18 mouse cellular contexts compared by ENCODE assay signal in genomic region chr11:120342656-120343160, GRCm38 (mm10). TPM values are rescaled to one million over a fixed set of nuclear protein-coding genes. Genes with fewer than 3 reads are reported as not detected.
A peak's percentile ranks its signal among the peaks of the same experiment; 100 is the strongest.
DNase-seq lines count a peak whose midpoint lies in the region; ATAC-seq and TF ChIP-seq lines count a peak whose summit lies in the region.
"Had no signal": no experiment of that assay in that cellular context is flagged by ENCODE, and none has a peak within 500 bp of the region (broad histone marks: within the 10 kb centered on the region; RNA-seq: fewer than 3 reads in every experiment).

No protein-coding gene starts in this region.

- H3K9ac ChIP-seq in heart, postnatal 0 days (replicated peaks; ENCODE audit: low read depth, low read length): no peak overlapping the region
- H3K9ac ChIP-seq in liver, embryonic 12.5 days: no peak overlapping the region
- H3K9ac ChIP-seq in limb, embryonic 14.5 days (ENCODE audit: low read depth, low read length, severe bottlenecking): no peak overlapping the region
- H3K9ac ChIP-seq: heart, embryonic 12.5 days; hindbrain, embryonic 12.5 days; liver, embryonic 15.5 days had no signal

- no peaks in the 10 kb centered on the region; the same call in 1 of the 2 replicates for H3K4me1 ChIP-seq in heart, postnatal 0 days (ENCODE audit: control insufficient read depth, insufficient read depth)
- peaks cover 34% of the 10 kb centered on the region for H3K4me1 ChIP-seq in liver, embryonic 12.5 days
- H3K4me1 ChIP-seq in limb, embryonic 14.5 days (ENCODE audit: control insufficient read depth, insufficient read depth, low read length): peaks cover 3% of the 10 kb centered on the region; the same call in 1 of the 2 replicates

- peak; percentile 3 for DNase-seq in heart, postnatal 0 days (ENCODE audit: low spot score)
- DNase-seq in heart, postnatal 14 days: no peak
- DNase-seq in liver (peak; percentile 1), ZHBTc4 (ENCODE audit: low read depth, low spot score) (peak; percentile 60)
- DNase-seq in limb, embryonic 14.5 days (ENCODE audit: low spot score): peak; percentile 2
- no peak for DNase-seq in frontal cortex, adult 2 months (ENCODE audit: extremely low spot score in 1 of 2, low spot score in 1 of 2)
- DNase-seq: adrenal gland, postnatal 36 days; cerebellum, adult 8-10 months; right cerebral cortex, adult 18-20 months; thymus, adult 2 months had no signal

- no peaks in the 10 kb centered on the region for H3K27me3 ChIP-seq in heart, postnatal 0 days (ENCODE audit: control insufficient read depth, insufficient read depth, low read length)
- no peaks in the 10 kb centered on the region for H3K27me3 ChIP-seq in liver, embryonic 12.5 days (replicated peaks)
- no peaks in the 10 kb centered on the region for H3K27me3 ChIP-seq in limb, embryonic 14.5 days (ENCODE audit: control insufficient read depth, insufficient read depth, low read length)
- H3K27me3 ChIP-seq: heart, embryonic 12.5 days; hindbrain, embryonic 12.5 days; liver, embryonic 15.5 days; Patski had no signal

- peaks cover 13% of the 10 kb centered on the region for H3K36me3 ChIP-seq in heart, postnatal 0 days (replicated peaks; ENCODE audit: control insufficient read depth, insufficient read depth, low read length)
- peaks cover 16% of the 10 kb centered on the region for H3K36me3 ChIP-seq in liver, embryonic 12.5 days
- peaks cover 22% of the 10 kb centered on the region for H3K36me3 ChIP-seq in limb, embryonic 14.5 days (ENCODE audit: control insufficient read depth, insufficient read depth, low read length)

- intact Hi-C loops in heart, postnatal 14 days (cut with DNase I): no loop called here

- no peak overlapping the region for H3K27ac ChIP-seq in heart, postnatal 0 days (ENCODE audit: low read depth)
- no peak overlapping the region for H3K27ac ChIP-seq in liver, embryonic 12.5 days
- no peak overlapping the region for H3K27ac ChIP-seq in limb, embryonic 14.5 days (replicated peaks; ENCODE audit: low read depth, low read length)

- 91% methylated on average over 5 of the region's 5 CpGs for WGBS in heart, postnatal 0 days
- WGBS in liver, embryonic 12.5 days (ENCODE audit: insufficient replicate concordance): 80% methylated on average over 5 of the region's 5 CpGs
- 86% methylated on average over 5 of the region's 5 CpGs for WGBS in limb, embryonic 14.5 days

- no peak for TF ChIP-seq EP300 in heart, postnatal 0 days (IDR thresholded peaks at IDR 0.05; ENCODE audit: low read depth)

- no peak overlapping the region for H3K4me3 ChIP-seq in heart, postnatal 0 days (ENCODE audit: low read depth, low read length)
- H3K4me3 ChIP-seq in liver, embryonic 12.5 days: no peak overlapping the region
- H3K4me3 ChIP-seq in limb, embryonic 14.5 days (replicated peaks; ENCODE audit: low read length): no peak overlapping the region
- H3K4me3 ChIP-seq: heart, embryonic 12.5 days; hindbrain, embryonic 12.5 days; liver, embryonic 15.5 days had no signal

- H3K9me3 ChIP-seq in heart, postnatal 0 days (replicated peaks; ENCODE audit: control insufficient read depth, low read length): no peaks in the 10 kb centered on the region
- H3K9me3 ChIP-seq in liver, embryonic 12.5 days (replicated peaks): no peaks in the 10 kb centered on the region
- no peaks in the 10 kb centered on the region for H3K9me3 ChIP-seq in limb, embryonic 14.5 days (ENCODE audit: control insufficient read depth, low read length)
- H3K9me3 ChIP-seq: liver, embryonic 15.5 days had no signal

- TF ChIP-seq POLR2A in limb, embryonic 14.5 days (IDR thresholded peaks at IDR 0.05; ENCODE audit: borderline replicate concordance, extremely low read depth, insufficient read depth, insufficient read length): no peak

- TF ChIP-seq CTCF in heart, postnatal 0 days (IDR thresholded peaks at IDR 0.05; ENCODE audit: low read depth): no peak

- ATAC-seq in heart, postnatal 0 days (ENCODE audit: insufficient read depth, low read depth): no peak
- no peak for ATAC-seq in liver, embryonic 12.5 days
- ATAC-seq in limb, embryonic 14.5 days (ENCODE audit: low FRiP score, low read depth): no peak
- ATAC-seq: intestine, postnatal 0 days had no signal

- H3K4me2 ChIP-seq in heart, postnatal 0 days (ENCODE audit: low read depth, low read length): no peak overlapping the region
- H3K4me2 ChIP-seq in liver, embryonic 12.5 days: no peak overlapping the region
- H3K4me2 ChIP-seq in limb, embryonic 14.5 days (replicated peaks; ENCODE audit: low read depth, low read length, severe bottlenecking): no peak overlapping the region
- H3K4me2 ChIP-seq: heart, embryonic 12.5 days; hindbrain, embryonic 12.5 days; liver, embryonic 15.5 days had no signal

RNA-seq across cellular contexts. Expression of gene Actg1, which starts 5.6 kb away (rescaled TPM):
- total RNA-seq in heart, postnatal 0 days (2014; rRNA removed; ENCODE audit: low replicate concordance): 700 and 751 TPM in 2 replicates
- 639 and 714 TPM in 2 replicates for polyA plus RNA-seq in heart, postnatal 0 days (2015; fragmentation: Nextera tagmentation; extraction: Ambion mirVana)
- 100 to 1,000 TPM; 451 to 520 TPM for total RNA-seq in heart, postnatal 14 days (2021)
- polyA plus RNA-seq in liver, embryonic 12.5 days (2016; fragmentation: Nextera tagmentation; extraction: Ambion mirVana): 952 and 1,008 TPM in 2 replicates
- 1,359 and 1,631 TPM in 2 replicates for polyA plus RNA-seq in limb, embryonic 14.5 days (2012; rRNA removed)
- 2,223 and 2,513 TPM in 2 replicates for polyA plus RNA-seq in limb, embryonic 14.5 days (2014; fragmentation: Nextera tagmentation; extraction: Ambion mirVana)
- polyA plus RNA-seq in frontal cortex, adult 2 months (2012; rRNA removed): 1,138 and 1,210 TPM in 2 replicates

RNA-seq across cellular contexts. Expression of gene Fscn2, which starts 18.6 kb away (rescaled TPM):
- not detected in 2 replicates for total RNA-seq in heart, postnatal 0 days (2014; rRNA removed; ENCODE audit: low replicate concordance)
- polyA plus RNA-seq in heart, postnatal 0 days (2015; fragmentation: Nextera tagmentation; extraction: Ambion mirVana): 0.65 and 0.68 TPM in 2 replicates
- not detected for total RNA-seq in heart, postnatal 14 days (2021)
- polyA plus RNA-seq in liver, embryonic 12.5 days (2016; fragmentation: Nextera tagmentation; extraction: Ambion mirVana): 0.16 and 0.18 TPM in 2 replicates
- polyA plus RNA-seq in limb, embryonic 14.5 days (2012; rRNA removed): 0.32 and 0.36 TPM in 2 replicates
- polyA plus RNA-seq in limb, embryonic 14.5 days (2014; fragmentation: Nextera tagmentation; extraction: Ambion mirVana): 0.88 and 1.6 TPM in 2 replicates
- 0.67 and 0.82 TPM in 2 replicates for polyA plus RNA-seq in frontal cortex, adult 2 months (2012; rRNA removed)
- total RNA-seq: common myeloid progenitor, adult 5-6 weeks; megakaryocyte-erythroid progenitor cell, adult 5-6 weeks had no signal
- polyA plus RNA-seq: liver, embryonic 15.5 days had no signal

RNA-seq across cellular contexts. Expression of gene Faap100, which starts 35.9 kb away (rescaled TPM):
- 46.7 and 70.5 TPM in 2 replicates for total RNA-seq in heart, postnatal 0 days (2014; rRNA removed; ENCODE audit: low replicate concordance)
- 22.3 and 28.6 TPM in 2 replicates for polyA plus RNA-seq in heart, postnatal 0 days (2015; fragmentation: Nextera tagmentation; extraction: Ambion mirVana)
- total RNA-seq in heart, postnatal 14 days (2021): 10 to 100 TPM; 19.0 to 19.6 TPM
- 12.8 and 13.1 TPM in 2 replicates for polyA plus RNA-seq in liver, embryonic 12.5 days (2016; fragmentation: Nextera tagmentation; extraction: Ambion mirVana)
- 45.0 and 64.7 TPM in 2 replicates for polyA plus RNA-seq in limb, embryonic 14.5 days (2012; rRNA removed)
- polyA plus RNA-seq in limb, embryonic 14.5 days (2014; fragmentation: Nextera tagmentation; extraction: Ambion mirVana): 33.9 and 42.0 TPM in 2 replicates
- polyA plus RNA-seq in frontal cortex, adult 2 months (2012; rRNA removed): 27.6 and 27.8 TPM in 2 replicates

Comparison
In these comparisons a context has a peak if more than half of its experiments do, and no peak if none do; other contexts are left out.
1. DNase-seq: peak in heart, postnatal 0 days (single experiment), liver (single experiment), ZHBTc4 (single experiment) and limb, embryonic 14.5 days (single experiment); none in heart, postnatal 14 days (0 of 2) and frontal cortex, adult 2 months (0 of 2).